Mouse (Mus musculus) G1E (cell line): ENCODE results near the gene Itih3.

Experiments
- CTCF ChIP-seq: IDR thresholded peaks from 2 replicates; pipeline ENCODE4 v1.5.1; 2012; ENCODE audit warnings: low read depth, low read length, inconsistent platforms, mixed read lengths
- GATA1 ChIP-seq: IDR thresholded peaks from 2 replicates; pipeline ENCODE4 v1.6.1; 2012; ENCODE audit warnings: borderline replicate concordance, low read length, inconsistent platforms, mixed read lengths
- GATA2 ChIP-seq: IDR thresholded peaks from 2 replicates; pipeline ENCODE4 v1.6.1; 2012; ENCODE audit warnings: low read depth, low read length, inconsistent platforms, borderline replicate concordance
- POLR2AphosphoS5 ChIP-seq: IDR thresholded peaks from 2 replicates; pipeline ENCODE4 v1.6.1; 2012; ENCODE audit warnings: low read depth, low read length, inconsistent platforms; ENCODE audit not compliant: insufficient replicate concordance
- TAL1 ChIP-seq: conservative IDR thresholded peaks from 2 replicates; pipeline ENCODE4 v1.6.1; 2012; ENCODE audit warnings: low read depth, low read length, inconsistent platforms, mixed read lengths

GRCm38 (mm10) chr14:30868826-30869225, 54.7 kb downstream of the Itih3 start:
- no peak for TF ChIP-seq CTCF
- no peak for TF ChIP-seq POLR2AphosphoS5
- TF ChIP-seq TAL1 = no peak
- no peak for TF ChIP-seq GATA1
- TF ChIP-seq GATA2 = no peak
